Mouse (Mus musculus) myocyte (in vitro differentiated cells): ENCODE results near the gene Rassf3.

Source experiments
- CEBPB ChIP-seq: IDR thresholded peaks from 2 replicates; pipeline ENCODE4 v1.6.1; 2011; ENCODE audit warnings: mild to moderate bottlenecking, moderate library complexity; ENCODE audit not compliant: poor library complexity, insufficient read depth, severe bottlenecking
- E2F4 ChIP-seq: IDR thresholded peaks from one replicate; pipeline ENCODE4 v1.6.1; 2011; ENCODE audit warnings: mild to moderate bottlenecking, control low read depth, moderate library complexity; ENCODE audit not compliant: insufficient read depth
- MAX ChIP-seq: IDR thresholded peaks from one replicate; pipeline ENCODE4 v1.6.1; 2011; ENCODE audit warnings: low read depth, mild to moderate bottlenecking, control low read depth
- MYOD1 ChIP-seq, 3 experiments: IDR thresholded peaks; one replicate each; pipeline ENCODE4 v1.6.1; 2011; ENCODE audit warnings: control low read depth in 2 of 3, low read depth in 2 of 3, mild to moderate bottlenecking in 2 of 3, moderate library complexity in 1 of 3; ENCODE audit not compliant: insufficient read length in 2 of 3, control insufficient read depth in 1 of 3
- MYOG ChIP-seq, 3 experiments: IDR thresholded peaks; one replicate each; pipeline ENCODE4 v1.6.1; 2011; ENCODE audit warnings: control low read depth in 2 of 3, low read depth in 2 of 3, mild to moderate bottlenecking in 2 of 3; ENCODE audit not compliant: insufficient read length in 2 of 3, control insufficient read depth in 1 of 3, insufficient read depth in 1 of 3
- POLR2A ChIP-seq: IDR thresholded peaks from one replicate; pipeline ENCODE4 v1.6.1; 2011; ENCODE audit warnings: low read depth, mild to moderate bottlenecking, control low read depth, moderate library complexity; ENCODE audit not compliant: insufficient read length
- POLR2AphosphoS2 ChIP-seq: IDR thresholded peaks from one replicate; pipeline ENCODE4 v1.6.1; 2011; ENCODE audit warnings: low read depth, control low read depth; ENCODE audit not compliant: insufficient read length
- REST ChIP-seq: IDR thresholded peaks from one replicate; pipeline ENCODE4 v1.6.1; 2011; ENCODE audit warnings: mild to moderate bottlenecking, control low read depth, moderate library complexity; ENCODE audit not compliant: insufficient read depth, insufficient read length
- TCF12 ChIP-seq: IDR thresholded peaks from one replicate; pipeline ENCODE4 v1.6.1; 2011; ENCODE audit warnings: mild to moderate bottlenecking, control low read depth; ENCODE audit not compliant: poor library complexity, insufficient read depth, severe bottlenecking
- TCF3 ChIP-seq: IDR thresholded peaks from one replicate; pipeline ENCODE4 v1.6.1; 2011; ENCODE audit warnings: low read depth, control low read depth; ENCODE audit not compliant: insufficient read length
- USF1 ChIP-seq: IDR thresholded peaks from one replicate; pipeline ENCODE4 v1.6.1; 2011; ENCODE audit warnings: low read depth, mild to moderate bottlenecking, control low read depth, moderate library complexity

- TF ChIP-seq USF1: no peak
- TF ChIP-seq CEBPB: no peak
- TF ChIP-seq POLR2A: no peak
- no peak for TF ChIP-seq MAX
- TF ChIP-seq POLR2AphosphoS2: no peak
- TF ChIP-seq TCF3: no peak
- no peak for TF ChIP-seq MYOD1 (IDR thresholded peaks at IDR 0.05; ENCODE audit: control insufficient read depth in 1 of 3, insufficient read length in 2 of 3, low read depth in 2 of 3)
- no peak for TF ChIP-seq TCF12
- TF ChIP-seq E2F4: no peak
- no peak for TF ChIP-seq MYOG (IDR thresholded peaks at IDR 0.05; ENCODE audit: control insufficient read depth in 1 of 3, insufficient read depth in 1 of 3, insufficient read length in 2 of 3, low read depth in 2 of 3)
- no peak for TF ChIP-seq REST
Measured at GRCm38 (mm10) chr10:121519710-121520109, 43.6 kb upstream of the Rassf3 start.
